Mouse (Mus musculus) E14TG2a.4 (cell line): Measurements from ENCODE around the gene Snrpa.

Source experiments
- H3K27me3 ChIP-seq: 2 replicates; pipeline ENCODE4 v1.6.1; 2014; ENCODE audit warnings: low read length, control low read depth; ENCODE audit not compliant: insufficient read depth
- H3K36me3 ChIP-seq: 2 replicates; pipeline ENCODE4 v1.6.1; 2014; ENCODE audit warnings: low read length, control low read depth; ENCODE audit not compliant: insufficient read depth
- H3K4me1 ChIP-seq: replicated peaks from 2 replicates; pipeline ENCODE4 v1.6.1; 2014; ENCODE audit warnings: low read depth, low read length, control low read depth
- H3K4me3 ChIP-seq: replicated peaks from 2 replicates; pipeline ENCODE4 v1.5.1; 2014; ENCODE audit warnings: mild to moderate bottlenecking, low read length
- H3K9me3 ChIP-seq: 2 replicates; pipeline ENCODE4 v1.6.1; 2014; ENCODE audit warnings: low read length, control low read depth
- CTCF ChIP-seq: conservative IDR thresholded peaks from 2 replicates; pipeline ENCODE4 v1.5.1; 2014; ENCODE audit warnings: low read length
- NANOG ChIP-seq: IDR thresholded peaks from 2 replicates; pipeline ENCODE4 v1.6.1; 2014; ENCODE audit warnings: borderline replicate concordance, low read length, mixed read lengths
- POU5F1 ChIP-seq: IDR thresholded peaks from 2 replicates; pipeline ENCODE4 v1.6.1; 2014; ENCODE audit warnings: low read length, borderline replicate concordance

The Snrpa gene

GRCm38 (mm10) chr7:27219937-27220336 is 23.9 kb upstream of the Snrpa start:
- no peaks in the 10 kb centered on the region for H3K9me3 ChIP-seq
- TF ChIP-seq CTCF = no peak

GRCm38 (mm10) chr7:27218586-27218985 is 22.5 kb upstream of the Snrpa start:
- Histone ChIP-seq H3K9me3 (no peaks in the 10 kb centered on the region), H3K27me3 (no peaks in the 10 kb centered on the region), H3K36me3 (peaks cover 76% of the 10 kb centered on the region), H3K4me1 (peaks cover 49% of the 10 kb centered on the region), H3K4me3 (no peak overlapping the region)
- TF ChIP-seq POU5F1 = no peak
- TF ChIP-seq CTCF = no peak
- TF ChIP-seq NANOG = no peak

More at GRCm38 (mm10) chr7:27219937-27220336, 23.9 kb upstream of the Snrpa start:
- no peak overlapping the region for H3K4me3 ChIP-seq
- peaks cover 63% of the 10 kb centered on the region for H3K4me1 ChIP-seq
- H3K36me3 ChIP-seq = peaks cover 72% of the 10 kb centered on the region
- H3K27me3 ChIP-seq = no peaks in the 10 kb centered on the region

GRCm38 (mm10) chr7:27212626-27213025 is 16.6 kb upstream of the Snrpa start:
- Histone ChIP-seq H3K9me3 (no peaks in the 10 kb centered on the region), H3K27me3 (no peaks in the 10 kb centered on the region), H3K4me3 (no peak overlapping the region), H3K4me1 (peaks cover 23% of the 10 kb centered on the region), H3K36me3 (peaks cover 92% of the 10 kb centered on the region)
- TF ChIP-seq POU5F1 = no peak
- no peak for TF ChIP-seq NANOG
- TF ChIP-seq CTCF = no peak

GRCm38 (mm10) chr7:27203730-27204449 is 7.8 kb upstream of the Snrpa start:
- H3K4me3 ChIP-seq = no peak overlapping the region
- H3K9me3 ChIP-seq = no peaks in the 10 kb centered on the region
- H3K27me3 ChIP-seq = no peaks in the 10 kb centered on the region
- TF ChIP-seq CTCF = no peak
- TF ChIP-seq NANOG = no peak
- TF ChIP-seq POU5F1 = no peak
- peaks cover 88% of the 10 kb centered on the region for H3K36me3 ChIP-seq
- H3K4me1 ChIP-seq = peaks cover 38% of the 10 kb centered on the region

- Histone ChIP-seq H3K27me3 (no peaks in the 10 kb centered on the region), H3K36me3 (peaks cover 71% of the 10 kb centered on the region), H3K9me3 (no peaks in the 10 kb centered on the region), H3K4me3 (0 out of 2 replicates have a peak overlapping the region, but pooled peaks have one; percentile 24), H3K4me1 (peaks cover 67% of the 10 kb centered on the region)
- TF ChIP-seq POU5F1 (no peak), CTCF (no peak), NANOG (peak; percentile 23; the same call in 1 of the 2 replicates)
These were observed 2.7 kb upstream of the Snrpa start for GRCm38 (mm10) chr7:27198779-27199178.

GRCm38 (mm10) chr7:27198355-27198754 is 2.3 kb upstream of the Snrpa start:
- Histone ChIP-seq H3K36me3 (peaks cover 71% of the 10 kb centered on the region), H3K27me3 (no peaks in the 10 kb centered on the region), H3K4me1 (peaks cover 67% of the 10 kb centered on the region), H3K4me3 (0 out of 2 replicates have a peak overlapping the region, but pooled peaks have one; percentile 24), H3K9me3 (no peaks in the 10 kb centered on the region)
- TF ChIP-seq NANOG = no peak
- TF ChIP-seq POU5F1 = no peak
- no peak for TF ChIP-seq CTCF

- no peak for TF ChIP-seq POU5F1
- TF ChIP-seq NANOG = no peak
- no peak for TF ChIP-seq CTCF
- no peaks in the 10 kb centered on the region for H3K9me3 ChIP-seq
- peaks cover 67% of the 10 kb centered on the region for H3K4me1 ChIP-seq
- H3K4me3 ChIP-seq = peak overlapping the region; percentile 66
- peaks cover 71% of the 10 kb centered on the region for H3K36me3 ChIP-seq
- no peaks in the 10 kb centered on the region for H3K27me3 ChIP-seq
These were observed 1.6 kb upstream of the Snrpa start for GRCm38 (mm10) chr7:27197634-27198033.

- H3K4me3 ChIP-seq = peak overlapping the region; percentile 66
- H3K27me3 ChIP-seq = no peaks in the 10 kb centered on the region
- peaks cover 67% of the 10 kb centered on the region for H3K4me1 ChIP-seq
- peaks cover 71% of the 10 kb centered on the region for H3K36me3 ChIP-seq
- TF ChIP-seq NANOG (no peak), POU5F1 (no peak), CTCF (no peak)
- H3K9me3 ChIP-seq = no peaks in the 10 kb centered on the region
These were observed 1.1 kb upstream of the Snrpa start for GRCm38 (mm10) chr7:27197136-27197535.

GRCm38 (mm10) chr7:27193731-27194130 is 2.3 kb downstream of the Snrpa start:
- Histone ChIP-seq H3K4me3 (peak overlapping the region; percentile 94), H3K36me3 (peaks cover 81% of the 10 kb centered on the region), H3K4me1 (peaks cover 85% of the 10 kb centered on the region), H3K9me3 (no peaks in the 10 kb centered on the region), H3K27me3 (no peaks in the 10 kb centered on the region)
- TF ChIP-seq CTCF (no peak), POU5F1 (no peak), NANOG (no peak)
